Mouse (Mus musculus): ENCODE measurements around the gene Socs1.
A peak's percentile ranks its signal among the peaks of the same experiment; 100 is the strongest.

The Socs1 gene

DNA sequence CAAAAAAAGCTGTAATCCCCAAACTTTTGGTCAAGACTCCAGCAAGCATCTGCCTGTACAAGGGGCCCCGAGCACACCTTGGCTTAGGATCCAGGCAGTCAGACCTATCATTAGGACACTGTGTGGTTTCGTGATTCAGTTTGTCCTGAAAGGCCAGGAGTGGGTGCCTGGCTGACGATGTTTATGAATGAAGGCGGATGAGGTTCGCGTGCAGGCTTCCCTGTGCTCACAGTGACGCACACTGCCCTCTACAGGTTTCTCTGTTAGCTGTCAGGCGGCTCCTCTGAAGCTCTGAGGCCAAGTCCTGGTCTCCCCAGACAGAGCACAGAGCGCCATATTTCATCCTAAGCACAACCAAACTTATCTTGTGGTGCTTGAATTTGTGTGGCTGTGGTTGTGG, 952 bp upstream of the Socs1 start:
- DNase-seq, result peak; percentile 75 to 88

DNA sequence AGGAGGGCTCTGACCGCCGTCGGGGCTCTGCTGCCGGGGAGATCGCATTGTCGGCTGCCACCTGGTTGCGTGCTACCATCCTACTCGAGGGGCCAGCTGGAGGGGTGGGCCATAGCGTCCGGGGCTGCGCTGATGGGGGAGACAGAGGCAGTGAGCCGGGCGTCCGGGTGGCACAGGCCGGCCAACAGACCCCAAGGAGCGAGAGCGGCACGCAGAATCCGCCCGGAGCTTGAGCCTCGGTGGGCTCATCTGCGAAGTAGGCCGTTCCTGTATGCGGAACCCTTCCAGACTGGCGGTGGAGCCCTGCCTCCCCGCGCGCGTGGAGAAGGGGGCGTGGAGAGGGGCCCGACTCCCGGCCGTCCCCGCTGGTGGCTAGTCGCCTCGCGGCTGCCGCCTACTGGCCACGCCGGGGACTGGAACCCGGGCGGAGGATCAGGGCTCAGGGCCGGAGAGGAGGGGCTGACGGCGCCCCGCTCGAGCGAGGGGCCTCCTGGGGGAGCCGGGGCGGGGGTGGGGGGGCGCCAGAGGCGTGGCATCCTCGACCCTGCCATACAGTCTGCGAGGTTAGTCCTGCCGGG, 454 bp downstream of the Socs1 start:
- DNase-seq, result peak; percentile 93 to 94

DNA sequence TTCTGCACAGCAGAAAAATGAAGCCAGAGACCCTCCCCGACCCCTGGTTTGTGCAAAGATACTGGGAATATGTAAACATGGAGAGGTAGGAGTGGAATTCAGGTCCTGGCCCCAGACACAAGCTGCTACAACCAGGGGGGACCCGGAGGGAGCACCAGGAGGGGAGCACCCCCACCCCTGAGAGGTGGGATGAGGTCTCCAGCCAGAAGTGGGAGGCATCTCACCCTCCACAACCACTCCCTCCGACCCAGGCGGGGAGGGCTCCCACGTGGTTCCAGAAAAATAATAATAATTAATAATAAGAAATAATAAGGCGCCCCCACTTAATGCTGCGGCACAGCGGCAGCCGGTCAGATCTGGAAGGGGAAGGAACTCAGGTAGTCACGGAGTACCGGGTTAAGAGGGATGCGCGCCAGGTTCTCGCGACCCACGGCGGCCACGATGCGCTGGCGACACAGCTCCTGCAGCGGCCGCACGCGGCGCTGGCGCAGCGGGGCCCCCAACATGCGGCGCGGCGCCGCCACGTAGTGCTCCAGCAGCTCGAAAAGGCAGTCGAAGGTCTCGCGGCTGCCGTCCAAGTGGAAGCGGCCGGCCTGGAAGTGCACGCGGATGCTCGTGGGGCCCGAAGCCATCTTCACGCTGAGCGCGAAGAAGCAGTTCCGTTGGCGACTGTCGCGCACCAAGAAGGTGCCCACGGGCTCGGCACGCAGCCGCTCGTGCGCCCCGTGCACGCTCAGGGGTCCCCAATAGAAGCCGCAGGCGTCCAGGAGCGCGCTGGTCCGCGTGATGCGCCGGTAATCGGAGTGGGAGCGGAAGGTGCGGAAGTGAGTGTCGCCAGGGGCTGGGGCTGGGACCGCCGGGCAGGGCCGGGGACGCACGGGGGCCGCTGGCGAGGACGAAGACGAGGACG, 1.2 kb downstream of the Socs1 start:
- peak in 1 of 2 experiments; percentile 56 for DNase-seq

DNA sequence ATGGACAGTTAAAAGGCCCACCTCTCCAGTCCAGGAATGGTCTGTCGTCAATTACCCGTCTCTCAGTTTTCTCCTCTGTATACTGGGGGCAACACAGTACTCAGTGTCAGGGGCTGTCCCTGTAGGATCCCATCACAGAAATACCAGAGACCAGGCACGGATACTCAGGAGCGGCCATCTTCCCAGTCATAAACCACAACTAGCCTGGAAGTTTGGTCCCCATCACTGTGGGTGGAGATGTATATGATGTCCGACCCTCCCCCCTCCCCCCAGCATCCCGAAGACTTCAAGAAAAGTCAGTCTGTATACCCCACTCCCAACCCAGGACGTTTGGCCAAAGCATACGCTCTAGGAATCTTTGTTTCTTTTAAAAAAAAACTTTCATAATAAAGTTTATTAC, 1.9 kb downstream of the Socs1 start:
- no peak for DNase-seq

DNA sequence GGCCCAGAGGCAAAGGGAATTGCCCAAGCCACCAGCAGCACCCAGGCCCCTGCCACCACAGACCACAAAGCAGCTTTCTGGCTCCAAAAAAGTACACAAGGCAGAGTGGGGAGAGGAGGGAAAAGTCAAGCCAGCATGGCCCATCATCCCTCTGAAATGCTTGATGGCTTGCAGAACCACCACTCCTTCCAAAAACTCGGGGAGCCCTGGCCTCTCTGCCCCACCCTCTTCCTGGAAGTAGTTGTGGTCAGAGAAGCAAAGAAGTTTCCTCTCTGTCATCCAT, 2.2 kb downstream of the Socs1 start:
- DNase-seq, result peak in 1 of 2 experiments; percentile 39

DNA sequence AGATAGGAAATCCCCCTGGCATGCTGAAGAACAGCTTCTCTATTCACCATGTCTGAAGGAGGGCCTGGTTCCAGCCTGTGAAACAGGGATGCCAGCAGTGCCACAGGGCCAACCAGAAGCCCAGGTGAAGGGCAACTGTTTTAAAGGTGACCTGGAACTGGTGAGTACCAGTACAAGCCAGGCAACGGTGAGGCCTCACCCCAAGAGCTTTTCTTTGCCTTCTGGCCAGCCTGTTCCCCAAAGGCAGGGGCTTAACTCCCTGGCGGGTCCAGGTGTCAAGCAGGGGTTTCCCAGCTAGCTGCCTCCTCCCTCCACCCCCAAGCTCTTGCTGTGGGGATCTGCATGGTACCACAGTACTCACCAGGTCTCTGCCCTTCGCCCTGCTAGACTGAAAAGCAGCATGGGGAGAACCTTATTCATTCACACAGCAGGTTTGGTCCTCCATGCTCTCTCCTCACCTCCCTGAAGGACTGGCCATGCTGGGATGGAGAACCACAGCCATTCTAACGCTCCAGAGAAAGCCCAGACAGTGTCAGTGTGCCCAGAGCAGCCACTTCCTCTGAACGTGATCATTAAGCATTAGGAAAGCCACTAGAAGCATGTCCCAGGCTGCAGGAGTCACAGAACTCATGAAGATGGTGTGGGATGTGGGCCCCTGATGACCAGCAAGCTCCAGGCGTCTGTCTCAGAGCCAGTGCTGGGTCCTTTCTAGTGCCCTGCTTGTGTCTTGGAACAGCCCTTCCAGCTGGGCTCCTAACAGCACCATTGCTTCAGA, 2.8 kb downstream of the Socs1 start:
- no peak for DNase-seq

DNA sequence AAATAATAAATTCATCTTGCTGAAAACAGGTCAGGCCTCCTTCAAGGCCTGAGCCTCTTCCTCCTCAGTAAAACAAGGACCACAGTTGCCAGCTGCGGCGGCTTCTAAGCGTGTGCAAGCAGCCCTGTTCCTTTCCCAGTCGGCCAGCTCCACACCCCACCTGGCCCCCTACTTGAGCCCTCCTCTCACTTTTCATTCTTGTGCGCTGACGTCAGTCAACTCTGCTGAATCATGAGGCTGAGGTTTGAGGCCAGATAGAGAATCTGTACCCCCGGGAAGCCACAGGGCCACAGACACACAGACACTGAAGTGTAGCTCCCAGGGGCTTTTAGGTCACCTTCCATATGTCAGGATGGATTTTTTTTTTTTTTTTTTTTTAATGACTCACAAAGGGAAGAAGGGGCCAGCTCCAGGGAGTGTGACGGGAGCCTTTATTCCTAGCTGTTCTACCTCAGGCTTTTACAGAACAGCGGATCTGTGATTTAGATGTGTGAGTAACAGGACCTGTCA, 3.4 kb downstream of the Socs1 start:
- peak in 1 of 2 experiments; percentile 69 for DNase-seq

DNA sequence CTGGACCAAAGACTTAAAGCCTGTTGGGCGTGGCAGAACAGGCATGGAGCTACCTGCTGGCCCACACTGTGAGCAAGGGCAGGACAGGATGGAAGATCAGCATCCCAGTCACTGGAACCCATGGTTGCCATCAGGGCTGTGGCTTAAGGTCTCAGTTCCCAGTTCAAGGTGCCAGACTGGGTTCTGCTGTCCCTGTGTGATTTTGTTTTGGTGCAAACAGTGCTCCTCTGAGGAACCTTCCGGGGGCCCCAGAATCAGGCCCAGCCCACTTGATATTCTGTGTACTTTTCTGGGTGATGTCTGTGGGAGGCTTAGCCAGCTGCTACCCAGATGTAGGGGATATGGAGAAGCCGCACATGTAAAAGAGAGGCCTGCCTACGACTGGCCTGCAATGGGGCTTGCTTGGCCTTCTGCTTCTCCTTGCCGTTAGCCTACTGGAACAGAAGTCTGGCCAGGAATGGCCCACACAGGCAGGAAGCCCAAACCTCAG, 4.7 kb downstream of the Socs1 start:
- no peak for DNase-seq

DNA sequence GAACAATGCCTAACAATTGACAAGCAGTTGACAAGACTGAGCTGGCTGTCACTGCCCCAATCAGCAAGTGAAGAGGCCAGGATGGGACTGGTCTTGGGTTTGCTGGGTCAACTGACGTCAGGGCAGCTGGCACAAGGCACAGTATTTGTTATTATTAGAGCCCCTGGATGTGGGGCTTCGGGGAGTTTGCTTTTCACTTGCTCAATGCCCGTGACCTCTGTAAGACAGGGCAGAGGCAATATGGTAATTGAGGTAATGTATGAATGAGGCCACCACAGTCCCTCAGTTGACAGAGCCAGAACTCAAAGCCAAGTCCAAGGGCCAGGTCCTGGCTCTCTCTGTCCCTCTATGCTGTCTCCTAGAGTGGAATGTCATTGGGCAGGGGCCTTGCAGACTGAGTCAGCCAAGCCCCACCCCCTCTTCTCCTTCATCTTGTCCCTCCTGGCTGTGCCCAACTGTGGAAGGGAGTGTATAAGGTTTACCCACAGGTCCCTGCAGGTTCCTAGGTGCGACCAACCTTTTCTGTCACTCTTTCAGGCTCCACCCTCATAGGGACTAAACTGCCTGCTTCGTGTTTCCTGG, 7.7 kb downstream of the Socs1 start:
- no peak for DNase-seq

DNA sequence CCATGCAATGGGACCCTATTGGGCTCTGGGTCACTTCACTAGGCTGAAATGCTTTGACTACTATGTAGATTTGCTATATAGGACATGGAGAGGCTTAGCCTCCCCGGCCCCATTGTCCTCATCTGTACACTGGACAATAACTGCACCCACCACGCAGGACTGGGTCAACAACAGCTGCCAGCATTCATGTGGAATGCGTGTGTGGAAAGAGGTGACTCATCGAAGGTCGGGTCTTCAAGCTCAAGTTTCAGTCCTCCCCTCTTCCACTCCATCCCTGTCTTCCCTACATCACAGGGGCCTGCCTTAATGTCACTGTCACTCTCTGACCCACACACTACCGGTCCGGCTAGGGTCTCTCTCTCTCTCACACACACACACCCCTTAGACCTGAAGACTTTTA, 9.0 kb downstream of the Socs1 start:
- DNase-seq, result no peak

DNA sequence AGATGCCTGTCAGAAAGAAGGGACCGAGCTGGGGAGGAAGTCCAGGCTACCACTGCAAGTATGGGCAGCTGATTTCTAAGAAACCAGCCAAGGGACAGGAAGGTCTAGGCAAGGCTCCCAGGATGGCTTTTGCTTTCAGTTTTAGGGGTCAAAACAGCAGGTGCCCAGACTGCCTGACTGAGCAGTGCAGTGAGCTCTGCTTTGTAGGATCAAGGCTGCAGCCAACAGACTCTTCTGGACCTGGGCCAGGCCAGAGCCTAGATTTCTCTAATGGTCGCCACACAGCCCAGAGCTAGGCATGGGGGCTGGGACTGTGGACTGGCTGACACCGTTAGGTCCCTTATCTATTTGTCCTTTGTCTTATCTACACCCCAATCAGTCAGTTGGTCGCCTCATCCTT, 10.6 kb downstream of the Socs1 start:
- no peak for DNase-seq

DNA sequence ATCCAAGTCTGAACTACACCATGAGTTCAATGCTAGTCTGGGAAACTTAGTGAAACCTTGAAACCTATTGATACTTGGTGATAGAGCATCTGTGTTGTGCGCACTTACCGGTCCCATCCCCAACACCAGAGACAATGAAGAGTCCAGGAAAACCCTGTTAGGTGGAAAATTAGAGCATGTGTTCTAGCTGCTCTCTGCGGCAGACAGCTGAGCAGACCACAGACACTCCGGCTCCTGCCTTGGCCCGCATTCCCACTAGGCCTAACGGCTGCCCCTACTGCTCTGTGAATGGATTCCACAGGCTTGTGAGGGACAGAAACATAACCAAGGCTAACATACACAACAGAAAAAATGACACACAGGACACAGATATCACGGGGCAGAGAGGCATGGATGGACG, 11.8 kb downstream of the Socs1 start:
- no peak for DNase-seq

DNA sequence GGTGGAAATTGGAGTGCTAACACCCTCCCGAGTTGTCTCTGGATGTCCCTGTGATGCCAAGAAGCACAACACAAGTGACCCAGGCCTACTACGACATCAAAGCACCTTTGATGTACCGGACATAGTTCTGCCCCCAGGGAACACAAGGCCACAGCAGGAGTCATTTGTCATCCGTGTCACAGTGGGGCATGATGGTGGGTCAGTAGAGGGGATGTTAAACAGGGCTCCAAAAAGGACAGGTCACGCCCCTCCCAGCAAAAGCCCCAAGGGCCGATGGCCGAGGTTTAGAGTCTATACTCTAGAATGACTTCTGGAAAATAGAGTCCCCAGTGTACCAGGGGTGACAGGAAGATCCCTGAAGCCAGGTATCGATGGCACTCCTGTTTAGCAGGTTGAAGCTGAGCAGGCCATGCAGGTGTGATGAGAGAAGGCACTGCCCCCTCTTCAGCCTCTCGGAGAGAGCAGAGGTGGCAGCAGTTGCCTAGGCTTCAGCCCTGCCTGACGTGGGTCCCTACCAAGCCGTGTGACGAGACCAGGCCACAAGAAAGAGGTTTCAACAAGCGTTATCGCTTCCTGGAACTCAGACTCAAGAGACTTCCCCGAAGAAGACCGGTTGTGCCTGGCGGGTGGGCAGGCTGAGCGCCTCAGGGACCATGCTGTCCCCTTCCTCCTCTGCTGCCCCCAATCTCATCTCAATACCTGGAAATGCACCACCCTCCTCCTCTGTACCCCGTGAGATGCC, 13.4 kb downstream of the Socs1 start:
- peak; percentile 71 to 84 for DNase-seq

DNA sequence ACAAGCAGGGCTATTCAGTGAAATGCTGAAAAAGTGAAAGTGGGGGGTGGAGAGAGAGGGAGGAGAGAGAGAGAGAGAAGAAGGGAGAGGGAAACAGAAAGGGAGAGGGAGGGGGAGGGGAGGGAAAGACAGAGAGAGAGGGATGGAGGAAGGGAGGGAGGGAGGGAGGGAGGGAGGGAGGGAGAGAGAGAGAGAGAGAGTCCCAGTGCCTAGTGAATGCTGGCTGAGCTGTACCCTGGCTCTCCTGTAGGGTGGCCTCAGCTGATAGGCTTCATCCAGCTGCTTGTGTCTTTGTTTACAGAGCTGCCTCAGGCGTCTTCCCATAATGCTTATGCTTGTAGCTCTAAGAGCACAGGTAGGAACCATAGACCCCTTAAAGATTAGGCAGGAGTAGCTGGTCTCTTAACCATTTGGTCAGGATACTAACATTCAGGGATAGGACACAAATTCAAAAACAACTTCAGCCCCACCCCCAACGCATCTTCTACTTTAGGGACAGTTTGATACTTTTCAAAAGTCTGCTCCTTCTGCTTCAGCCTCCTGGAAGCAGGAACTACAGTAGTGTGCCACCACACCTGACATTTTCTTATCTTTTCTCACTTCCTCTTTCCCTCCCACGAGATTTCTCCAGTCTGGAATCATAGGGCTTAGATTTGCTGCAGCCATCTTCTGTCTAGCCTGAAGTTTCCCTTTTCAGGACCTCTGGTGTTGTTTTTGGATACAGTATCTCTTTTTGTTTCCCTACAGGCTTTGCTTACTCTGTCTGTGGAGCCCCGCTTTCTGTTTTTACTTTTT, 14.6 kb downstream of the Socs1 start:
- DNase-seq, result no peak

DNA sequence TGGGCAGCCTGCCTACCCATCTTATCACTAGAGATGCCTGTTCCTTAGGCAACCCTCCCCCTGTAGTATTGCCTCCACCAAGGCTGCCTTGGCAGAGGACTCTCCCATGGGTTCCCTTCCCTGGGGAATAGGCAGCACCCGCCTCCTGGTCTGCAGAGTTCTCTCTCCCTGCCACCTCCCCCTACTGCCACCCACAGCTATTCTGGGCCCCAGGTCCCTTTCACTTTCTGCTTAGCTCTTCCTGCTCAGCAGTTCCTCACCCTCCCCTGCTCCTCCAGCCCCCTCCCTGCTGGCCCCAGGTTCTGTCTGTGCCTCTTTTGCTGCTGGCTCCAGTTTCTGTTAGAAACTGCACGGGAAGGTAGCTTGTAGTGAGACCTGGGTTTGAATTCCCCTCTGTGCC, 15.7 kb downstream of the Socs1 start:
- peak; percentile 64 to 73 for DNase-seq

DNA sequence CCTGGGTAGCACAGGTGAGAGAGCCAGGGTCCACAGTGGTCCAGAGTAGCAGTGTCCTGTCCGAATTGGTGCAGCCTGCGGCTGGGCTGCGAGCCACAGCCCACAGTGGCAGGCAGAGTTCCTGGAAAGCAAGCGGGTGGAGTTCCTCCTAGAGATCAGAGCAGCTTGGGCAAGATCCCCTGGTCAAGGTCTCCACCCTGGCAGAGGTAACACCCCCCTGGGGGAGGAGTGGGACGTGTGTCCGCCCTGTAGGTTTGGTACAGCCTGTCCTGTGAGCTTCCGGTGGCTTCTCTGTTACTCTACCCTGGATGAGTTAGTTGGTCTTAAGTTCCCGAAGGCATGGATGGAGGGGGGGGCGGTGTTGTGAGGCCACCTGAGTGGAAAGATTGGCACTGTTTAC, 16.5 kb downstream of the Socs1 start:
- DNase-seq, result peak in 1 of 2 experiments; percentile 57

DNA sequence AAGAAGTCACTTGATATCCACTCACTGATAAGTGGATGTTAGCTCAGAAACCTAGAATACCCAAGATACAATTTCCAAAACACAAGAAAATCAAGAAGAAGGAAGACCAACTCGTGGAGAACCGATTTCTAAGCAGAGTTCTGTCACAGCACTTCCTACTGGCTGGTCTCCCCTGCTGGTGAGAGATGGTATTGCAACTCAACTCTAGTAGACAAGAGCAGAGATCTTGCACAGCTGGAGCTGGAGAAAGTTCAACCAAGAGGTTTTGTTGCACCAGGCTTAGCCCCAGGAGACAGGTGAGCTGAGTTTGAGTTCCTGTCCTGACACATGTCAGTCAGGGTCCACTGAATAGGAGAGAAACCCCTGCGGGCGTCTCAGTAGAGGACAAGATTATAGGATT, 18.2 kb downstream of the Socs1 start:
- peak in 1 of 2 experiments; percentile 67 for DNase-seq

DNA sequence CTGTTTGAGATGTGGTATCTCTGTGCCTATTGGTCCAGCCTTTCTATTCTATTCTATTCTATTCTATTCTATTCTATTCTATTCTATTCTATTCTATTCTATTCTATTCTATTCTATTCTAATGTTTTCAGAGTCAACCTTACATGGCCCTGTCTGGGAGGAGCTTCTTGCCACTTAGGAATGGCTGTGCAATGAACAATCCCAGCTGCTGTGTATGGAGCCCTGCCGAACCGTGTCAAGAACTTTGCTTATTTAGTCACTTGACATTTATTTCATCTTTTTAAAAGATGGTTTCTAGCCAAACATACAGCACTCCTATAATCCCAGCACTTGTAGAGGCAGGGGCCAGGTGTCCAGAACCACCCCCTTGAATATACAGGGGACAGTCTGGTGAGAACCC, 21.0 kb downstream of the Socs1 start:
- no peak for DNase-seq

DNA sequence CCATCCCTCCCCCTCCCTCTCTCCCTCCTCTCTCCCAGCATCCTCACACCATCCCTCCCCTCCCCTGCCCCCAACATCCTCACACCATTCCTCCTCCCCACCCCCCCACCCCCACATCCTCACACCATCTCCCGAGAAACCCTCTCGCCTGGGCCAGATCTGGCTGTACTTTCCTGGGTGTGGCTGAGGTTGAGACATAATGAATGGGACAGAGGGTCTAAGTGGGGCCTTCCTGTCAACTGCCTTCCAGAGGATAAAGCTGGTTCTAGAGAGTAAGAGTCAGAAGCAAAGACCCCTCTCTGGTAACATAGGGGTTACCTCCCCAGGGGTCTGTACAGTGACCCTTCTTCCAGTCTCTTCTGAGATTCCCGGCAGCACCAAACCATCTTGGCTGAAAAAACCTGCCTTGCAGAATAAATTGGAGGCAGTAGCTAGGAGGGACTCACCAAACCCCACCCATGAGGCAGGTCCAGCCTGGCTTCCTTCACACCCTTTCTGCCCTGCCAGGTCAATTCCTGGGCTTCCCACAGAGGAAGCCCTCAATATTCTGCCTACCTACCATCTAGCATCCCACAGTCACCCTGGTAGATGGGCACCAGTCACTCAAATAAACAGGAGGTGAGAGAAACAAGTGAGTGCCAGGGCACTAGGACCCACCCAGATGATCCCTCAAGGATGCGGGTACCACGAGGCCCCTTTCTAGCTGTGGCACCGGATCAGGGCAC, 21.6 kb downstream of the Socs1 start:
- no peak for DNase-seq

DNA sequence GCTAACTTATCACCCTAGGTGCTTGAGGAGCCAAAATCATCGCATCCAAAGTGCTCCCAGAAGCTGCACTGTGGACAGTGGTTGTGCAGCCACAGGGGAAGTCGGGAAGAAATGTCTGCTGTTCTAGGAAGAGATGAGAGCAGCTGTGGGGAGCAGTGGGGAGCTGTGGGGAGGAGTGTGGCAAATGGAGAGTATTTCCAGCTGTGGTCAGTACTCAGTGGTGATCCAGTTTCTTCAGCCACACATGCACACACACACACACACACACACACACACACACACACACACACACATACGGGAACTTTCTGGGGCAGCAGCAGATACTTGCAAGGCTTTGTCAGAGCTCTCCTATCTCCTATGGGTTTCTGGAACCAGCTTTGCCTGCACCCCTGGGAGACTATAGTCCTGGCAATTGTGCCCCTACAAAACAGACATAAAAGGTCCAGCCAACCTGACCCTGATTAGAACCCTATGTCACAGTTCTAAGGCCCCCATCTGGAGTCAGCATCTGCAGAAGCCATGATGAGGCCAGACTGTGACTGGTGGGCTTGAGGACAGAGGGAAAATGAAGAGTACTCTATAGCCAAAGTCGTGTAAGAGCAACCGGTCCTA, 22.7 kb downstream of the Socs1 start:
- no peak for DNase-seq

All from thymus, adult 18-20 months (tissue).